Mouse (Mus musculus) bone marrow, adult 2 months (tissue): ENCODE results near the gene Cacna1e. TPM values are rescaled to one million over a fixed set of nuclear protein-coding genes. Genes with fewer than 3 reads are reported as not detected.

Experiments
- H3K27ac ChIP-seq: fragments of 200-500 bp; 2 replicates; pipeline ENCODE4 v1.5.1; 2012; ENCODE audit warnings: low read depth, mild to moderate bottlenecking, control low read depth, inconsistent platforms, low read length; ENCODE audit not compliant: control insufficient read depth, poor library complexity, insufficient read depth
- H3K4me1 ChIP-seq: fragments of 200-500 bp; 2 replicates; pipeline ENCODE4 v1.6.1; 2011; ENCODE audit warnings: low read length; ENCODE audit not compliant: control insufficient read depth, insufficient read depth
- H3K4me3 ChIP-seq: fragments of 200-500 bp; replicated peaks from 2 replicates; pipeline ENCODE3; 2011; ENCODE audit warnings: mild to moderate bottlenecking, low read depth, low read length, control low read depth; ENCODE audit not compliant: control insufficient read depth
- CTCF ChIP-seq: fragments of 200-500 bp; IDR thresholded peaks from 2 replicates; pipeline ENCODE4 v1.5.1; 2011; ENCODE audit warnings: low read length, control low read depth; ENCODE audit not compliant: control insufficient read depth, insufficient read depth
- POLR2A ChIP-seq: fragments of 200-500 bp; IDR thresholded peaks from 2 replicates; pipeline ENCODE4 v1.6.1; 2011; ENCODE audit warnings: low read depth, mild to moderate bottlenecking, control low read depth, low read length, borderline replicate concordance; ENCODE audit not compliant: control insufficient read depth
- WGBS: fragments of 180-500 bp; shearing (Covaris S2); methylation state at CpG from one replicate; pipeline ENCODE4 v1.1.7; 2018; 5-methylcytosine and 5-hydroxymethylcytosine counted together
- polyA plus RNA-seq: library from polyadenylated mRNA; stranded (reverse); fragments of >200 nt; gene quantifications from 2 replicates; pipeline ENCODE4 v1.2.4, GENCODE M21; 2011; ENCODE audit warnings: low replicate concordance; ENCODE audit not compliant: missing spikeins, insufficient read depth, insufficient read length

Cacna1e gene
- polyA plus RNA-seq, 1 experiment = 13.6 TPM

DNA sequence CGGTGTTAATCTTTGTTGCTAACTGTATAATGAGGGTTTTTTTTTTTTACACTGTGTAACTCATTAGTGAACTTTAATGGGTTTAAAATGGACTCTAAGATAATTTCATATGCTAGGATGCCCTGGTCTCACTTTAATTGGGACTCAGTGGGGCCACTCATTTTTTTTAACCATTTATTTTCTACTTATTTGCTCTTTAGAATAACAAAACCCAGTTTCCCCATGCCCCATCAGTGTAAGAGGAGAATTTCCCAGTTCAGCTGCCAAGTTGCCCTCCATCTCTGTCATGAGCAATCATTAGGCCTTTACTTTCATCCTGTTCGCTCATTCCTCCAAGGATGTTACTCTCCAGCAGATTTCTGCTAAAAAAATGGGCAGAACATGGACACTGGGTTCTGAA, 425.7 kb downstream of the Cacna1e start:
- H3K4me1 ChIP-seq = no peaks in the 10 kb centered on the region
- no peak overlapping the region for H3K4me3 ChIP-seq
- 74% methylated on average over 2 of the region's 2 CpGs for WGBS
- TF ChIP-seq POLR2A (no peak), CTCF (no peak)
- no peak overlapping the region for H3K27ac ChIP-seq

DNA sequence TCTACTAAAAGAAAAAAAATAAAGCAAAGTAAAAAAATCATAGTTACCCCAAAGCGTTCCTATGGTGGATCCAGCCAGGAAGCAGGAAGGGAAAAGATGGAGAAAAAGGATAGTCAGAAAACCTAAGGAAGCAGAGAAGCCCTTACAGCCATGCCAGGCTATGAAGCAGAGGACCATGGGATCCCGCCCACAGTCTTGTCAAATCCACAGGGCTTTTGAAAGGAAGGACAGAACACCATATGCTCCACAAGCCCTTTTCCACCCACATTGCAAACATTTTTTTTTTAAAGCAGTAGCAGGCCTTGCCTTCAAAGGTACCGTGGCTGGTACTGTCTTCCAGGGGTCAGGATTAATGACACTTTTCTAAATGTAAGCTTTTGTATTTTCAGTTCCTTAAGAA, 433.5 kb downstream of the Cacna1e start:
- Histone ChIP-seq H3K4me3 (no peak overlapping the region), H3K4me1 (no peaks in the 10 kb centered on the region), H3K27ac (no peak overlapping the region)
- WGBS = 82% methylated on average over 3 of the region's 3 CpGs
- TF ChIP-seq POLR2A (no peak), CTCF (no peak)

DNA sequence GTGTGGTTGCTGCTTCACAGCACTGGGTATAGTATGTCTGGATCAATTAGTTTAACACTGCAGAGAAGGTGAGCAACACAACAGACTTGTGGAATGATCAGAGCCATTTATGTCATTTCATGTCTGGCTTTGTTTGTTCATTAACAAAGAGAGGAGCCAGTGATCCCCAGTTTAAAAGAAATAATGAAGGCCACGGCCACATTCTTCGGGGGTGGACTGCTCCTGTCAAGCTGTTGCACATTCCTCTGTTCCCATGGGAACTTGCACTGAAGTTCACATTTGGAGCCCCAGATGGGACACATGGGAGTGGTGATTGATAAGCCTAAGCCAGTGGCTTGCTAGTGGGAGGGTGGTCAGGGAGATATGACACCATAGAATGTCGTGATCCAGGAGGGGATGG, 437.8 kb downstream of the Cacna1e start:
- 84% methylated on average over 3 of the region's 3 CpGs for WGBS
- H3K4me1 ChIP-seq = no peaks in the 10 kb centered on the region
- TF ChIP-seq CTCF (no peak), POLR2A (no peak)

DNA sequence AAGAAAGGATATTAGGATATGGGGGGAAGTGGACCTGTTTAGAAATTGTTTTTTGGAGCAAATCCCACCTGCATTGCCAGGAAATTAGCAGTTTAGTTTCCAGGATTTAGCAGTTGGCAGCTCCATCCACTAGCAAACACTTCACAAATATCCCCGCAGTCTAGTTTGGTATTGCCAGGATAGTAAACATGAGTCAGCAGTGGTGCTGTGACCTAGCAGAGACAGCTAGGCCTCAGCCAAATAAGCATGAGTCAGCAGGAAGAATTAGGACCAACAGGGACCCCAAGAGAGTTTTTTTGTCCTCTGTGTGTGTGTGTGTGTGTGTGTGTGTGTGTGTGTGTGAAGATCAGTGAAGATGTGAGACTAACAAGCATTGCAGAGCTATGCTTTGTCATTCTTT, 450.8 kb downstream of the Cacna1e start:
- TF ChIP-seq POLR2A (no peak), CTCF (no peak)
- H3K4me3 ChIP-seq = no peak overlapping the region
- WGBS = 86% methylated on average over 1 of the region's 1 CpGs
- no peaks in the 10 kb centered on the region for H3K4me1 ChIP-seq
- no peak overlapping the region for H3K27ac ChIP-seq

More for the DNA sequence above, 437.8 kb downstream of the Cacna1e start:
- no peak overlapping the region for H3K4me3 ChIP-seq
- no peak overlapping the region for H3K27ac ChIP-seq

- Histone ChIP-seq H3K4me3 (no peak overlapping the region), H3K4me1 (no peaks in the 10 kb centered on the region), H3K27ac (no peak overlapping the region)
- no peak for TF ChIP-seq POLR2A
- no peak for TF ChIP-seq CTCF
- WGBS = 56% methylated on average over 1 of the region's 1 CpGs
Measured at GRCm38 (mm10) chr1:154433112-154433511, 451.2 kb downstream of the Cacna1e start.

- no peak for TF ChIP-seq POLR2A
- TF ChIP-seq CTCF = no peak
- Histone ChIP-seq H3K4me3 (no peak overlapping the region), H3K27ac (no peak overlapping the region), H3K4me1 (no peaks in the 10 kb centered on the region)
- WGBS = 75% methylated on average over 7 of the region's 7 CpGs
Measured at GRCm38 (mm10) chr1:154428276-154428675, 456.0 kb downstream of the Cacna1e start.

- Histone ChIP-seq H3K27ac (no peak overlapping the region), H3K4me3 (no peak overlapping the region), H3K4me1 (no peaks in the 10 kb centered on the region)
- 69% methylated on average over 5 of the region's 5 CpGs for WGBS
- no peak for TF ChIP-seq CTCF
- TF ChIP-seq POLR2A = no peak
Measured at GRCm38 (mm10) chr1:154418278-154418677, 466.0 kb downstream of the Cacna1e start.

GRCm38 (mm10) chr1:154416384-154417155, 467.7 kb downstream of the Cacna1e start:
- TF ChIP-seq POLR2A (no peak), CTCF (no peak)
- whole genome bisulfite sequencing = 68% methylated on average over 20 of the region's 20 CpGs

GRCm38 (mm10) chr1:154415826-154416225, 468.5 kb downstream of the Cacna1e start:
- no peaks in the 10 kb centered on the region for H3K4me1 ChIP-seq
- TF ChIP-seq CTCF (no peak), POLR2A (no peak)
- no peak overlapping the region for H3K27ac ChIP-seq
- WGBS = 73% methylated on average over 10 of the region's 10 CpGs
- no peak overlapping the region for H3K4me3 ChIP-seq

More at GRCm38 (mm10) chr1:154416384-154417155, 467.7 kb downstream of the Cacna1e start:
- Histone ChIP-seq H3K4me1 (no peaks in the 10 kb centered on the region), H3K27ac (no peak overlapping the region), H3K4me3 (no peak overlapping the region)
